8 mouse cellular contexts compared by ENCODE assay signal in genomic region chr19:46303251-46304215, GRCm38 (mm10). TPM values are rescaled to one million over a fixed set of nuclear protein-coding genes. Genes with fewer than 3 reads are reported as not detected.
A peak's percentile ranks its signal among the peaks of the same experiment; 100 is the strongest.
DNase-seq lines count a peak whose midpoint lies in the region; ATAC-seq lines count a peak whose summit lies in the region.

No protein-coding gene starts in this region.

- peaks cover 11% of the 10 kb centered on the region for H3K27me3 ChIP-seq in neural tube, embryonic 11.5 days (ENCODE audit: control insufficient read depth, insufficient read depth, low read length)
- peaks cover 41% of the 10 kb centered on the region for H3K27me3 ChIP-seq in neural tube, embryonic 15.5 days (replicated peaks)

- H3K27ac ChIP-seq in neural tube, embryonic 11.5 days (ENCODE audit: low read depth, low read length), result no peak overlapping the region
- no peak overlapping the region for H3K27ac ChIP-seq in neural tube, embryonic 15.5 days (replicated peaks)

- peak overlapping the region; percentile 54 for H3K4me3 ChIP-seq in neural tube, embryonic 11.5 days (ENCODE audit: low read depth, low read length)
- peak overlapping the region; percentile 47 for H3K4me3 ChIP-seq in neural tube, embryonic 15.5 days (replicated peaks)

- no peaks in the 10 kb centered on the region for H3K9me3 ChIP-seq in neural tube, embryonic 11.5 days (ENCODE audit: control insufficient read depth, low read length)
- H3K9me3 ChIP-seq in neural tube, embryonic 15.5 days (replicated peaks), result no peaks in the 10 kb centered on the region

- no peaks in the 10 kb centered on the region for H3K36me3 ChIP-seq in neural tube, embryonic 11.5 days (ENCODE audit: control insufficient read depth, insufficient read depth, low read length)
- no peaks in the 10 kb centered on the region for H3K36me3 ChIP-seq in neural tube, embryonic 15.5 days

- WGBS in neural tube, embryonic 11.5 days, result 52% methylated on average over 18 of the region's 18 CpGs
- whole genome bisulfite sequencing in large intestine, adult 2 months, result 22% methylated on average over 18 of the region's 18 CpGs
- WGBS in neural tube, embryonic 15.5 days, result 59% methylated on average over 18 of the region's 18 CpGs

- DNase-seq in adrenal gland, adult (ENCODE audit: inconsistent age in 2 of 2, low spot score in 1 of 2), result peak; percentile 22 to 25
- no peak for DNase-seq in adrenal gland, postnatal 14 days
- DNase-seq in neural tube, embryonic 11.5 days (ENCODE audit: low spot score), result peak; percentile 6
- DNase-seq in neural tube, embryonic 10.5 days (ENCODE audit: extremely low spot score, low spot score), result no peak
- DNase-seq in large intestine, adult 2 months (ENCODE audit: low read depth, low spot score), result peak; percentile 80
- DNase-seq in embryo, embryonic 10 days (ENCODE audit: low spot score), result no peak
- no peak for DNase-seq in adrenal gland, adult 18-20 months (ENCODE audit: low spot score in 2 of 2)

- H3K9ac ChIP-seq in neural tube, embryonic 11.5 days (ENCODE audit: low read length), result no peak overlapping the region
- 0 out of 2 replicates have a peak overlapping the region, but pooled peaks have one; percentile 47 for H3K9ac ChIP-seq in neural tube, embryonic 15.5 days (replicated peaks)

- peak overlapping the region; percentile 93 for H3K4me2 ChIP-seq in neural tube, embryonic 11.5 days (ENCODE audit: low read depth)
- peak overlapping the region; percentile 93 for H3K4me2 ChIP-seq in neural tube, embryonic 15.5 days

- H3K4me1 ChIP-seq in neural tube, embryonic 11.5 days (ENCODE audit: control insufficient read depth, insufficient read depth, low read length), result peaks cover 11% of the 10 kb centered on the region
- H3K4me1 ChIP-seq in neural tube, embryonic 15.5 days, result peaks cover 30% of the 10 kb centered on the region

- no peak for ATAC-seq in neural tube, embryonic 11.5 days (ENCODE audit: insufficient read depth, low FRiP score, low TSS enrichment)
- no peak for ATAC-seq in neural tube, embryonic 15.5 days (ENCODE audit: low FRiP score)

RNA-seq across cellular contexts. Expression of gene Nfkb2, which starts 0.6 kb away (rescaled TPM):
- 28.3 and 34.1 TPM in 2 replicates for total RNA-seq in adrenal gland, postnatal 14 days (2021)
- 4.1 and 4.3 TPM in 2 replicates for polyA plus RNA-seq in neural tube, embryonic 11.5 days (2014; fragmentation: Nextera tagmentation; extraction: Ambion mirVana)
- 40.8 and 47.2 TPM in 2 replicates for polyA plus RNA-seq in large intestine, adult 2 months (2012; rRNA removed)
- 2.4 and 10.0 TPM in 2 replicates for polyA plus RNA-seq in neural tube, embryonic 15.5 days (2015; fragmentation: Nextera tagmentation; extraction: Ambion mirVana)
- total RNA-seq in adrenal gland, adult 18-20 months (2021), result 10 to 100 TPM; 40.4 to 42.8 TPM

RNA-seq across cellular contexts. Expression of gene Psd, which starts 23.4 kb away (rescaled TPM):
- total RNA-seq in adrenal gland, postnatal 14 days (2021), result 6.0 and 9.3 TPM in 2 replicates
- 10.9 and 12.7 TPM in 2 replicates for polyA plus RNA-seq in neural tube, embryonic 11.5 days (2014; fragmentation: Nextera tagmentation; extraction: Ambion mirVana)
- polyA plus RNA-seq in large intestine, adult 2 months (2012; rRNA removed), result 29.0 and 38.8 TPM in 2 replicates
- 88.4 and 118 TPM in 2 replicates for polyA plus RNA-seq in neural tube, embryonic 15.5 days (2015; fragmentation: Nextera tagmentation; extraction: Ambion mirVana)
- 1 to 10 TPM; 7.5 to 9.2 TPM for total RNA-seq in adrenal gland, adult 18-20 months (2021)

RNA-seq across cellular contexts. Expression of gene Fbxl15, which starts 24.5 kb away (rescaled TPM):
- total RNA-seq in adrenal gland, postnatal 14 days (2021), result 8.2 and 8.7 TPM in 2 replicates
- polyA plus RNA-seq in neural tube, embryonic 11.5 days (2014; fragmentation: Nextera tagmentation; extraction: Ambion mirVana), result 22.0 and 24.5 TPM in 2 replicates
- polyA plus RNA-seq in large intestine, adult 2 months (2012; rRNA removed), result 14.5 and 19.4 TPM in 2 replicates
- polyA plus RNA-seq in neural tube, embryonic 15.5 days (2015; fragmentation: Nextera tagmentation; extraction: Ambion mirVana), result 44.0 and 52.3 TPM in 2 replicates
- total RNA-seq in adrenal gland, adult 18-20 months (2021), result 10 to 100 TPM in 1 of 2 experiments, 1 to 10 TPM in 1; 8.8 to 10.3 TPM

RNA-seq across cellular contexts. Expression of gene Cuedc2, which starts 35.0 kb away (rescaled TPM):
- 71.8 and 77.5 TPM in 2 replicates for total RNA-seq in adrenal gland, postnatal 14 days (2021)
- 263 and 274 TPM in 2 replicates for polyA plus RNA-seq in neural tube, embryonic 11.5 days (2014; fragmentation: Nextera tagmentation; extraction: Ambion mirVana)
- polyA plus RNA-seq in large intestine, adult 2 months (2012; rRNA removed), result 46.7 and 47.9 TPM in 2 replicates
- 322 and 350 TPM in 2 replicates for polyA plus RNA-seq in neural tube, embryonic 15.5 days (2015; fragmentation: Nextera tagmentation; extraction: Ambion mirVana)
- total RNA-seq in adrenal gland, adult 18-20 months (2021), result 10 to 100 TPM; 72.1 to 77.9 TPM

RNA-seq across cellular contexts. Expression of gene Mfsd13a, which starts 37.4 kb away (rescaled TPM):
- 5.1 and 5.4 TPM in 2 replicates for total RNA-seq in adrenal gland, postnatal 14 days (2021)
- 6.8 and 7.3 TPM in 2 replicates for polyA plus RNA-seq in neural tube, embryonic 11.5 days (2014; fragmentation: Nextera tagmentation; extraction: Ambion mirVana)
- 23.1 and 26.0 TPM in 2 replicates for polyA plus RNA-seq in large intestine, adult 2 months (2012; rRNA removed)
- 13.2 and 13.9 TPM in 2 replicates for polyA plus RNA-seq in neural tube, embryonic 15.5 days (2015; fragmentation: Nextera tagmentation; extraction: Ambion mirVana)
- 1 to 10 TPM; 9.3 to 9.4 TPM for total RNA-seq in adrenal gland, adult 18-20 months (2021)

Comparison
In these comparisons a context has a peak if more than half of its experiments do, and no peak if none do; other contexts are left out.
1. DNase-seq: peak in adrenal gland, adult (2 of 2), neural tube, embryonic 11.5 days (single experiment) and large intestine, adult 2 months (single experiment); none in adrenal gland, postnatal 14 days (single experiment), neural tube, embryonic 10.5 days (single experiment), embryo, embryonic 10 days (single experiment) and adrenal gland, adult 18-20 months (0 of 2).